Mouse (Mus musculus): ENCODE data around the gene Rbm26.
A peak's percentile ranks its signal among the peaks of the same experiment; 100 is the strongest.

The Rbm26 gene

DNA sequence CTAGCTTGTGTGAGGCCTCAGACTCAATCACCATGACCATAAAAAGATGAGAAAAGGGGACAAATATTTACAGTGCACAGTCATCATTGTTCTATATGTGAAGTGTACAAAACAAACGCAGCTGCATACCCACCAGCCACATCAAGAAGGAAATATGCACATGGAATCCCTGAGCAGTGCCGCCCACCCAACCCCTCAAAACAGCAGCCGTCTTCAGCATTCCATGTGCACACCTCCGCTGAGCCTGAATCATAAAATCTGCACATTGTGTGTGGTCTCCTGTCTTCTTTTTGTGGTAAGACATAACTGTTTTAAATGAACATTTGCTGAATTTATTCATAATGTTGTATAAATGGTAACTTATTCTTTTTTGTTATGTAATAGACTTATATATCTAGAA, 90.1 kb downstream of the Rbm26 start:
- peak; percentile 69 for DNase-seq (ENCODE audit: low read depth, low spot score)

DNA sequence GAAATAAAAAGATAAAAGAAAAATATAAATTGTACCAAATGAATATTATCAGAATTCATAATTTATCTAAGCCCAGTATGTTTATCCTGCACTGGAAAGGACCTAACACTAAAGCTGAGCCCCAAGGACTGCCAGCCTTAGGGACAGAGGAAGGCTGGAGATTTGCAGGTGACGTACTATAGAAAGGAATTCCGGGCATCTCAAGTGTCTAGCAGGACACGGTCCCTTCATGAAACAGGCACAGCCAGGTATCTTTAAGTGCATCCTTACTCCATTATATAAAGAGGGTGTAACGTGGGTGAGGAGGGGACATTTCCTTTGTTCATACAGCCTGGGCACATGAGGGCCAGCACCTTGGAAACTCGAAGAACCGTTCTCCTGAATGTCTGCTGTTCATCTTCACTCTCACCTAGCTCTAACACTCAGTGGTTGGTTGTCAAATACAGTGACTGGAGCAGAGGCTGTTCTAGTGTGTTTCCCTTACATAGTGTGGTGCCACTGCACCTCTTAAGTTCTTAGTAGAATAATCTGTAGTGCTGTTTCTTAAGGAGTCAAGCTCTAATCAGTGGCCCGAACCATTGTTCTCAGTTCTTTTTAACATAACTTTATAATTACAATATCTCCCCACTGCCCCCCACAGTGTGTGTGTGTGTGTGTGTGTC, 91.7 kb downstream of the Rbm26 start:
- DNase-seq (ENCODE audit: low read depth, low spot score) = no peak

DNA sequence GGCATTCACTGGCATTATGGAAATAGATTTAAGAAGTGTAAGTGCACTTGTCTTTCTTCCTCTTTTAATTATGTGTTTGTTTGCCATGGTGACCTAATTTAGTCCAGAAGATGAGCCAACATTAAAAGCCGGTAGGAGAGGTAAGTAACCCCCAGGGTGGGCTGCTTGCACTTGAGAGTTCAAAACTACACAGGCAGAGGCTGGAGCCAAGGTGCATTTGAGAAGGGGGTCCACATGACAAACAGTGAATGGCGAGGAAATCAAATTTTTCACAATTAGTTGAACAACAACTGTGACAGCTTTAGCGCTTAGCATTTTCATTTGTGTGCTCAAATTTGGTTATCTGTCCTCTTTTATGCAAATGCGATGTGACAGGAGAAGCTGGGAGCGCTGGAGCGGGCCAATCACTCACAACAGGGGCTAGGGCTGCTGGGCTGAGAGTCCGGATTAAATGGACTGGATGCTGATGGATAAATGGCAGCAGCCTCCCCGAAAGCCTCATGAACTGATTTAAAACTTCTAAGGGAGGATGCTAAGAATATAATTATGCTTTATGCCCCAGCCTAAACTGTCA, 92.3 kb downstream of the Rbm26 start:
- DNase-seq (ENCODE audit: low read depth, low spot score) = no peak

DNA sequence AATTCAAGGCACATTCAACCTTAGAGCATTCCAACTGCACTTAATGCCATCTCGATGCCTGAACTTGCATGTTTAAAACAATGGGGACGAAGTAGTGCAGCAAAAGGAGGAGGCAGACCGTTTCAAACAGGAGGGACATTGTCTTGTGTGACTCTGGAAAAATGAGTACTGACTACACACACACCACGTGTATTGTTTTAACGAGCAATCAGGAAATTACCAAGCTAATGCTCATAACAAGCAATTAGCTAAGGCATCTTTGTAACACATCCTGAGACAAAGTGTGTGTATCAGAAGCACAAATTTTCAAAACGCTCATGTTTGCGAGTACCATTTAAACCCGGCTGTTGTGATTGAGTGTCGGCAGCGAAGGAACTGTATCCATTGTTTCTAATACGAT, 93.0 kb downstream of the Rbm26 start:
- DNase-seq (ENCODE audit: low read depth, low spot score) = no peak

DNA sequence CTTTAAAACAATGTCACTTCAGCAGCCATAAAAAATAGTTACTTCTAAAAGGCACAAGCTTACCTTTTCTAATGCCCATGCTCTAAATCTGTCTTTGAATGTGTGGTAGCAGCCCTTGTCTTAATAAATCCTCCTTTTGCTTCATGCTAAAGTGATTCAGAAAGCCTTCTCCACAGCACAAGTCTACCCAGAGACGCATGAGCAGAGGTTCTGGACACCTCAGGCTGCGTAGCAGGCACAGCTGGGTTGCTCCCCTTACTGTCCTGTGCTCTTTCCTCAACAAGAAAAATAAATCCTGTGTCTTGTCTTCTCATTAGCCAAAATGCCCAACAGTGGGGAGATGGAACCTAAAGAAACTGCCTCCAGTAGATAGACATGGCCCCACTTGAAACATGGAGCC, 102.4 kb downstream of the Rbm26 start:
- no peak for DNase-seq (ENCODE audit: low read depth, low spot score)

DNA sequence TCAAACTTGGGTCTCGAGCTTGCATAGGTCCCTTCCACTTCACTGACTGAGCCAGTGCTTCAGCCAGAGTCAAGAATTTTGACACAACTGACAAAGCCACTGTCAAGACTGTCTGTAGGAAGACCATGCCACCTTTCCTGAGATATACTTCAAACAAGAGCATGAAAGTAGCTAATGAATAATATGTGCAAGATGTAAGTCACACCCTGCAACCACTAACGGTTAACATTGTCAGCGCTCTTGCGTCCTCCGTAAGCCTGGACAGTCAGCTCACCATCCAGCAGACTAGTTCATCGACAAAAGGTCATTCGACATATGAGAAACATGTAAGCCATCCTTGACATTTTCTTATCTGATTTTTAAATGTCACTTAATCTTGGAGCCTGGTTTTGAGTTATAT, 102.8 kb downstream of the Rbm26 start:
- DNase-seq (ENCODE audit: low read depth, low spot score) = no peak

DNA sequence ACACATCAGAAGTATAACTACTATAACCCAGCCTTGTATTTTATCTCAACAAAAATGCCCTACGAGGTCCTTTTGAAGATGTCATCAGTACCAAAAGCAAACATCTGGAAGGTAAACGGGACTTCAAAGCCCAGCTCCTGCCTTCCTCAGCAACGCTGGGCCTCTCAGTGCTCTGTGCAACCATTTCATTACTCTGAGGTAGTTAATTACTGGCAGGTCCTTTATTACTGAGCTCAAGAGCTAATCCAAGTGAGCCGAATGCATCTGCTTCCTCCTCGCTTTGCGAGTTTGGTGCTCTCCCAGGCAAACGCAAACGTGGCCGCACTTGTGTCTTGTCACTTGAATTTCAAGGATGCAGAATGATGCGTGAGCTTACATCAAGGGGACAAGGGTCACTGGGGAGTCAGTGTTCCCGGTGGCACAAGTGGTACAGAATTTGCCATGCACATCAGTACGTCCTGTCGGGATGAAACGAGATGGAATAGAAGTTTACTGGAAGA, 106.1 kb downstream of the Rbm26 start:
- DNase-seq (ENCODE audit: low read depth, low spot score) = no peak

DNA sequence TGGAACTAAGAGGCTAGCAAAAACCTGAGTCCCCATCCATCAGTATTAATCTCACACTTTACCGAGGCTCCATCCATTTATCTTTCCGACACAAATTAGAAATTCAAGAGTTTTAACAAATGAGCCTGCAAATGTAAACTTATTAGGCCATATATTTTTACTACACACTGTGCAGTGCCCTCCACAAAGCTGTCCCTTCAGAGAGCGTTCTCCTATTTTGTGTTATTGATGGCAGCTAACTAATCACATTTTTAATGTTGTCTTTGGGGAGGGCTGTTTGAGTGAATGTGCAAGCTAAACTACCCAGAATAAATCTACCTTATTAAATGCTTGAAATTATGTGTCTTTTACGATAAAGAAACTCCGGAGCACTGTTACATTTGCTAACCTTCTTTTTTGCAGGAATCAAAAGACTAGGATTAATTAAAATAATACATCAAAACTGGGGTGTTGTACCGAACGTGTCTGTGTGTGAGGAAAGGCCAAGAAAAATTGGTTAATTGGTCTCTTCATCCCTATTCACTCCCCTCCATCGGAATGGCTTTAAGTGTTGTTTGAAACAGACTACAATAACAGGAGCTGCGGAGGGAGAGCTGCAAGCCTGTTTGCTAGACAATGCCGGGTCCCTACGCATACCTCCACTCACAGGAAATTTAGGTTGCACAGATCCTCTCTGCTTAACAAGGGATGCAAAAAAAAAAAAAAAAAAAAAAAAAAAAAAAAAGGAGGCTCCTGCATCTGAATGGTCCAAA, 106.7 kb downstream of the Rbm26 start:
- DNase-seq (ENCODE audit: low read depth, low spot score) = no peak

DNA sequence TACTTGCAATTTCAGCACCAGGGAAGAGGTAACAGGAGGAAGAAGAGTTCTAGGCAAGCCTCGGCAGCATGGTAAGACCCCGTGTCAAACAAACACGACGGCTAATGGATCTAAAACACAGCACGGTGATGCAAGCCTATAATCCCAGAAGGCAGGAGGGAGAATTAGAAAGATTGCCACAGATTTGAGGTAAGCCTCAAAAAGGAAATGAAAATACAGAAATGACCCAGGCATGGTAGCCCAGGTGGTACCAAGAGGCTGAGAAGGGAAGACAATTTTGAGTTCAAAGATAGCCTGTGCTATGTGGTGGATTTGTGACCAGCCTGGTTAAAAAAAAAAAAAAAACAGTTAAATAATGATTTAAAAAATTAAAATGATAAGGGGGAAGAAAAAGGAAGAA, 109.1 kb downstream of the Rbm26 start:
- no peak for DNase-seq (ENCODE audit: low read depth, low spot score)

DNA sequence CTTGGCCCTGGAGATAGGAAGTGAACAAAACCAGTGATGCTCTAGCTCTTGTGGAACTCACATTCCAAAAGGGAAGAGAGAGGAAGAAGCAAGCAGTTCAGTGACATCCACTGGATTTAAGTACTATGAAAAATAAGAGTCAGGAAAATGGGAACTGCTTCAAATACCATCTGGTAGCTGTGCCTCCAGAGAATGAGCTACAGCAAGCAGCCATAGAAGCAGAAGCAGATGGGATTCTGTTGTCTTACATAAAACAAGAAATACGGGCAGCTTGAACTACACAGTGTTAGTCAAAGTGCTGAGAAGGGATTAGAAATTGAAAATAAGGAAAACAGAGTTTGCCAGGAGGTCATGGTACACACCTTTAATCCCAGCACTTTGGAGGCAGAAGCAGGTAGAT, 112.9 kb downstream of the Rbm26 start:
- peak; percentile 35 for DNase-seq (ENCODE audit: low read depth, low spot score)

DNA sequence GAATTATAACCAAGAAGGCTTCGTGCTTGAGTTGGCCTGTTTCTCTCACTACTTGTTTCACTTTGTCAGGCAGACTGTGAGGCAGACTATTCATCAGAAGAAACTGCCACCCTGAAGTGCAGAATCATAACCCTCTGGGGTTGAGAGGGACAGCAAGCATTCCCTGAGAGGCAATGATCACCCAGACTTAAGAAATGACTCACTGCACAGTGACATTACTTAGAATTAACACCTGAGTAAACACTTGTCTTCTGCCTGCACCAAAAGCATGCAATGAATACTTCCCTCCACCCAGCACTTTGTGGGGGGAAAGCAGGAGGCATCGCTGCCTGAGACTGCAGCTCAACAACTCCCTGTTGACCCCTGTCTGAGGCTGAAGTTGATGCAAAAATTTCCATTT, 115.9 kb downstream of the Rbm26 start:
- DNase-seq (ENCODE audit: low read depth, low spot score) = no peak

DNA sequence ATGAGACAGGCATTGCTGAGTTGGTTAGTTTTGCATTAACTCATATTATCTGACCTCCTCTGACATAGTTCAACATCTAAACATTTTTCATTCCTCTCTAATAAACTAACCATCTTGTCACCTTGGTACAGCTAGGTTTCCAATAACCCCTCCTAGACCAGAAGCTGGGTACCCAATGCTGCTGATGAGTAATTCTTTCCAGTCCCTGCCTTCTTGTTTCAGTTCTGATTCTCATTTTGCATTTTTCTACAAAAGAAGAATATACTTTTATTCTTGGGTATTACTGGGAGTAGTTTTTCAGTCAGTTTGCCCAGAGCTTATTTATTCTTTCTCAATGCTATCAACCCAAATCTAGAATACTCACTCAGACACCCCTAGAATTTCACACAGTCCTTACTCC, 119.2 kb downstream of the Rbm26 start:
- no peak for DNase-seq (ENCODE audit: low read depth, low spot score)
